Mouse (Mus musculus) forebrain, embryonic 11.5 days (tissue): Measurements from ENCODE around the gene Nol7. TPM values are rescaled to one million over a fixed set of nuclear protein-coding genes. Genes with fewer than 3 reads are reported as not detected.

Experiments used
- ATAC-seq: fragments of 200-750 bp; cut with Nextera tagmentation; replicated peaks from 2 replicates; pipeline ENCODE4 v1.8.0; 2017; ENCODE audit warnings: moderate TSS enrichment; ENCODE audit not compliant: low FRiP score
- DNase-seq: peaks from one replicate; pipeline ENCODE4 v3.0.0-alpha.2; 2017; ENCODE audit warnings: low spot score
- H3K27ac ChIP-seq: fragments of 300-500 bp; sonication (generic); 2 replicates; pipeline ENCODE4 v1.5.1; 2014; ENCODE audit warnings: low read depth, low read length
- H3K27me3 ChIP-seq: fragments of 300-500 bp; sonication (generic); 2 replicates; pipeline ENCODE4 v1.6.1; 2014; ENCODE audit warnings: mild to moderate bottlenecking, low read length, mixed read lengths; ENCODE audit not compliant: control insufficient read depth, insufficient read depth
- H3K36me3 ChIP-seq: fragments of 300-500 bp; sonication (generic); 2 replicates; pipeline ENCODE4 v1.6.1; 2014; ENCODE audit warnings: mild to moderate bottlenecking, low read length, moderate library complexity, mixed read lengths; ENCODE audit not compliant: control insufficient read depth, insufficient read depth
- H3K4me1 ChIP-seq: fragments of 300-500 bp; sonication (generic); replicated peaks from 2 replicates; pipeline ENCODE4 v1.6.1; 2014; ENCODE audit warnings: low read length, mixed read lengths; ENCODE audit not compliant: control insufficient read depth, insufficient read depth
- H3K4me2 ChIP-seq: fragments of 300-500 bp; sonication (generic); 2 replicates; pipeline ENCODE4 v1.6.1; 2014; ENCODE audit warnings: low read depth, mild to moderate bottlenecking, low read length, moderate library complexity, mixed read lengths; ENCODE audit not compliant: severe bottlenecking
- H3K4me3 ChIP-seq: fragments of 300-500 bp; sonication (generic); 2 replicates; pipeline ENCODE4 v1.5.1; 2014; ENCODE audit warnings: low read depth, low read length
- H3K9ac ChIP-seq: fragments of 300-500 bp; sonication (generic); 2 replicates; pipeline ENCODE4 v1.6.1; 2014; ENCODE audit warnings: low read length
- H3K9me3 ChIP-seq: fragments of 300-500 bp; sonication (generic); 2 replicates; pipeline ENCODE4 v1.6.1; 2016; ENCODE audit warnings: low read length, mixed read lengths; ENCODE audit not compliant: control insufficient read depth
- WGBS: fragments of 180-500 bp; shearing (Covaris S2); extraction: QIAGEN DNeasy Blood & Tissue Kit; methylation state at CpG from one replicate; pipeline ENCODE4 v1.1.7; 2014; 5-methylcytosine and 5-hydroxymethylcytosine counted together
- polyA plus RNA-seq: library from polyadenylated mRNA; unstranded; fragments of >200 nt; fragmentation: Nextera tagmentation; extraction: Ambion mirVana; gene quantifications from 2 replicates; pipeline ENCODE4 v1.2.1, GENCODE M21; 2014

Gene Nol7
- polyA plus RNA-seq, 1 experiment from 2014 or later, result 258 TPM

DNA sequence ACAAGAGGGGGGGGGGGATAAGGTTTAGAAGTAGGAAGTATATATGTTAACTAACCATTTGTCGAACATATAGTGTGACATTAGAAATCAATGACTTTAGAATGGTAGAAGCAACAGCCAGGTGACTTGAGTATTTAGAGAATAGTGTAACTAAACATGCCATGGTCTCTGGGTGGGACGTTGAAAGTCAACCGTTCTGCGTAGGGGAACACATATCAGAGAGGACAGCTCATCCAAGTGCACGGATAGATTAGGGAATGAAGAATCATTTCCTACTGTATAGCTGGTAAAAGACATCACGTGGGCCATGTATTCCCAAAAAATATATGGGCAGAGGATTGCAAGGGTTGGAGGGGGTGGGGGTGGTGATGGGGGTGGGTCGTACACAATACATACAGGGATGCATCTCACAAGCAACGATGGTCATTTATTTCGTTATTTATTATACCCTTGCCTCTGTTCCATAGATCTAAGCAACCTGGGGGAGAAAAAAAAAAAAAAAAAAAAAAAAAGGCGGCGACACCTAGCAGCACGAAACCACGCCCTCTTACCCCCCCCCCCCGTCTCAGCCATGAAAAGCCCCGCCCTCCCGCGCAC lies 392 bp upstream of the Nol7 start:
- H3K27me3 ChIP-seq, result no peaks in the 10 kb centered on the region
- no peaks in the 10 kb centered on the region for H3K36me3 ChIP-seq
- H3K4me2 ChIP-seq, result peak overlapping the region; percentile 70; the same call in 1 of the 2 replicates
- H3K4me3 ChIP-seq, result peak overlapping the region; percentile 81
- peak overlapping the region; percentile 93; the same call in 1 of the 2 replicates for H3K9ac ChIP-seq
- 46% methylated on average over 16 of the region's 17 CpGs for WGBS
- no peak overlapping the region for H3K27ac ChIP-seq
- no peaks in the 10 kb centered on the region for H3K9me3 ChIP-seq
- no peaks in the 10 kb centered on the region; the same call in 1 of the 2 replicates for H3K4me1 ChIP-seq
- DNase-seq (no peak), ATAC-seq (peak; percentile 53; the same call in 1 of the 2 replicates)

DNA sequence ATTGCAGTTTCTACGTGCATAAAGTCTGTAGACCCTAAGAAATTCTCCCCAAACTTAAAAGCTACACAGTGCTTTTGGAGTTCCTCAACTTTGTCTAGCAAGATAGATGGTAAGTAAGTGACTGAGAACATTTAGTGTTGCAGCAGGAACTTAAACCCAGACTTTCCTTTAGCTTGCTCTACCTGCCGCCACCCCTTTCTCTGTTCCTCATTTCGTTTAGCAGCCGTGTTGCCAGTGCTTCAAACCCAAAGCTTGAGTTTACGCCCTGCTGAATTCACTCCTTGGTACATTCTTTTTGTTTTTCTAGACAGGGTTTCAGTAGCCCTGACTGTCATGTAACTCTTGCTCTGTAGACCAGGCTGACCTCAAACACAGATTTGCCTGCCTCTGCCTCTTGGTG lies 1.4 kb downstream of the Nol7 start:
- H3K4me1 ChIP-seq, result no peaks in the 10 kb centered on the region; the same call in 1 of the 2 replicates
- H3K4me2 ChIP-seq, result peak overlapping the region; percentile 70; the same call in 1 of the 2 replicates
- ATAC-seq, result no peak
- no peak overlapping the region for H3K27ac ChIP-seq
- 90% methylated on average over 5 of the region's 5 CpGs for WGBS
- H3K36me3 ChIP-seq, result no peaks in the 10 kb centered on the region
- DNase-seq, result no peak
- H3K27me3 ChIP-seq, result no peaks in the 10 kb centered on the region
- H3K4me3 ChIP-seq, result no peak overlapping the region
- H3K9me3 ChIP-seq, result no peaks in the 10 kb centered on the region
- H3K9ac ChIP-seq, result peak overlapping the region; percentile 24; the same call in 1 of the 2 replicates

DNA sequence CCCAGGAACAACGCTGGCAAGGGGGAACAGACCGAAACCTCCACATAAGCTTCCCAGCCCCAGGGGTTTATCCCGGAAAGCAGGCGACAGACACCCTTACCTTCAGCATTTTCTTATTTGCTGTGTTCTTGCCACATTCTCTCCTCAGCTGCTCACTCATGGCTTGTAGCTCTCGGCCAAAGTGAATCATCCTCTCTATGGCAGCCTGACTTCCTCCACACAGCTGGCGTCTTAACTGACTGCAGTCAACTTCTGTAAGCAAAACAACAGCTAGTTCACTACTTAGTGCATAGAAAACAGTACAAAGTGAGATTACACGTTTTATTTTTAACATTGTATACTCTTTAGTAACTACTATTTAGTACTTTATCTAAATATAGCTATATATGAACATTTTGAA lies 14.1 kb downstream of the Nol7 start:
- Histone ChIP-seq H3K27ac (no peak overlapping the region), H3K4me1 (no peaks in the 10 kb centered on the region), H3K36me3 (no peaks in the 10 kb centered on the region; the same call in 1 of the 2 replicates), H3K4me3 (no peak overlapping the region), H3K4me2 (no peak overlapping the region), H3K9me3 (no peaks in the 10 kb centered on the region), H3K27me3 (no peaks in the 10 kb centered on the region), H3K9ac (no peak overlapping the region)
- ATAC-seq (no peak), DNase-seq (no peak)
- WGBS, result 91% methylated on average over 7 of the region's 7 CpGs

DNA sequence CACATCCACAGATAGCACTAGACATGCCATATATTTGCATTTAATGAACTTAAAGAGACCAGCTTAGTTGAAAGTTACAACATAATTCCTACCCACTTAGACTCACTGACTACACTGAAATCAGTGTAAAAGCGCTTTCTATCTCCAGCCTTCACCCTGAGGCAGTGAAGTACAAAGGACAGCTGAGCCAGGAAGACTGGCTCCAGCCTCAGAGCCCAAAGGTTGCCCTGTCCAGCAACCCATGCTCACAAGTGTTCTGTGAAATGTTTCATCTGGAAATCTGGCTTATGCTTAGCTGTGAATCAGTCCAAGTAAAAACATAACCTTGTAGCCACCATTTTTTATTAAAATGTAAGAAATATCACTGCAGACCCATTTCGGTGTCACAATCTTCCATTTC lies 15.4 kb downstream of the Nol7 start:
- no peak overlapping the region for H3K9ac ChIP-seq

DNA sequence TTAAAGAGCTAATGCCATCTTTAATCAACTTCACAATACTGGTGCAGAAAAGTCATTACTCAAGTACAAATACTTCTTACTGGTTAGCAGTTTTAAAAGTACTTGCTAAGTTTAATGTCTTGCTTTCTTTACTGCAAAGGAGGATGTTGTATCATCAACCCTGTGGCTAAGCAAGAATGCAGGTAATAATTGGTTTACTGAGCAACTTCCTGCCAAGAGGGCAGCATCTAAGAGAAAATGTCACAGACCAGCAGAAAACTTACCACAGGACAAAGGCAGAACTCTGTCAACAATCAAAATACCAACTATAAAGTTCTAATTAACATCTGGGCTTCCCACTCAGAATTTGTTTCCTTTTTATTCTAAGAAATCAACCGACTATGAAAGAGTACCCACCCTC lies 17.1 kb downstream of the Nol7 start:
- Histone ChIP-seq H3K4me2 (no peak overlapping the region), H3K9ac (no peak overlapping the region), H3K9me3 (no peaks in the 10 kb centered on the region), H3K4me1 (no peaks in the 10 kb centered on the region), H3K36me3 (no peaks in the 10 kb centered on the region; the same call in 1 of the 2 replicates), H3K4me3 (no peak overlapping the region), H3K27ac (no peak overlapping the region), H3K27me3 (no peaks in the 10 kb centered on the region)
- WGBS, result 86% methylated on average over 1 of the region's 1 CpGs
- ATAC-seq (no peak), DNase-seq (no peak)

More for the DNA sequence above, 15.4 kb downstream of the Nol7 start:
- Histone ChIP-seq H3K9me3 (no peaks in the 10 kb centered on the region), H3K4me3 (no peak overlapping the region), H3K27me3 (no peaks in the 10 kb centered on the region), H3K27ac (no peak overlapping the region), H3K36me3 (no peaks in the 10 kb centered on the region; the same call in 1 of the 2 replicates), H3K4me1 (no peaks in the 10 kb centered on the region), H3K4me2 (no peak overlapping the region)
- WGBS, result 95% methylated on average over 2 of the region's 2 CpGs
- ATAC-seq (no peak), DNase-seq (no peak)

DNA sequence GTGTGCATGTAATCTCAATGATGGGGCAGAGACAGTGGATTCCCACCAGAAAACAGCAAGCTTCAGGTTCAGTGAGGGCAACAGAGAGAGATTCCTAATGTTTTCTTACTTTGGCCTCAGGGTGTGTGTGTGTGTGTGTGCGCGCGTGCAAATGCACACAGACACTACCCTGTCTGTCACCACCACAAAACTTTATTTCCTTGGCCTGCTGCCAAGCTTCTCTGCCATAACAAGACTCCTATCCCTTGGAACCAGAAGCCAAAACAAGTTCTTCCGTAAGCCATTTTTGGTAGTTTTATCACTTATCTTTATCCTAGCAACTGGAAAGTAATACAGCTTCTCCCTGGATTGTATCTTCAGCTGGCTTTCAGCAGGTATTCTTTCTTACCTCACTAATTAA lies 30.2 kb downstream of the Nol7 start:
- H3K4me3 ChIP-seq, result no peak overlapping the region
- H3K27ac ChIP-seq, result no peak overlapping the region
- no peak overlapping the region for H3K9ac ChIP-seq
- H3K27me3 ChIP-seq, result no peaks in the 10 kb centered on the region
- H3K4me2 ChIP-seq, result no peak overlapping the region
- no peaks in the 10 kb centered on the region for H3K4me1 ChIP-seq
- 96% methylated on average over 4 of the region's 4 CpGs for WGBS
- DNase-seq (no peak), ATAC-seq (no peak)
- no peaks in the 10 kb centered on the region for H3K36me3 ChIP-seq
- no peaks in the 10 kb centered on the region for H3K9me3 ChIP-seq

DNA sequence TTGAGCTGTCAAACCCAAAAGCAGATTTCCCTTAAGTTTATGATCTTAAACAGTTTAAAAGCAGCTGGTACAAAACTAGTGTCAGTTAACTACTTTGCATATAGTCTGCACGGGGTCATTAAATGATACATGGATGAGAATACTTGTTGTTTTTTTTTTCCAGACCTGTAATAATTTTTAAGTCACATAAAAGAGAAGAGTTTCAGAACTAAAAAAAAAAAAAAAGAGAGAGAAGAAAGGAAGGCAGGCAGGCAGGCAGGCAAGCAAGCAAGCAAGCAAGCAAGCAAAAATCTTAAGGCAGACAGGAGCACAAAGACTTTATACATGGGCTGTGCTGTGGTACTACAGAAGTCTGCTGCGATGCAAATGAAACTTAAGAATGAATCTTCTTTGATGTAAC lies 35.2 kb downstream of the Nol7 start:
- H3K9ac ChIP-seq, result no peak overlapping the region
- no peaks in the 10 kb centered on the region for H3K9me3 ChIP-seq
- no peak overlapping the region for H3K4me3 ChIP-seq
- no peak for DNase-seq
- 87% methylated on average over 2 of the region's 2 CpGs for WGBS
- ATAC-seq, result no peak
- no peak overlapping the region for H3K27ac ChIP-seq
- H3K27me3 ChIP-seq, result no peaks in the 10 kb centered on the region
- H3K36me3 ChIP-seq, result no peaks in the 10 kb centered on the region
- H3K4me2 ChIP-seq, result no peak overlapping the region
- H3K4me1 ChIP-seq, result no peaks in the 10 kb centered on the region

DNA sequence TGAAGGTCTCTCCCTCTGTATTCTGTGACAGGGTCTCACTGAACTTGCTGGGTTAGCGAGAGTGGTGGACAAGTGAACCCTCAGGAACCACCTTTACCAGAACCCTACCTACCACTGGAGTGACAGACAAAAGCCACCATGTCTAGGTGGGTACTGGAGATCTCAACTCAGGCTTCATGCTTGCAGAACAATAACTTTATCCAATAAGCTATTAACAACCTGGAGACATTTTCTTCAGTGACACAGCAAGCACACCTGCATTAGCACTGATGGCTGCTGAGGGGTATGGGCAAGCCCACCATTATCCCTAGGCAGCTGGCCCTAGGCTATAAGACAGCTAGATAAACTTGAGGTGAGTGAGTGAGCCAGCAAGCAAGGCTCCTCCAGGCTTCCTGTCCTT lies 42.2 kb downstream of the Nol7 start:
- H3K4me1 ChIP-seq, result no peaks in the 10 kb centered on the region
- no peaks in the 10 kb centered on the region for H3K36me3 ChIP-seq
- H3K27ac ChIP-seq, result no peak overlapping the region
- H3K27me3 ChIP-seq, result no peaks in the 10 kb centered on the region
- no peak overlapping the region for H3K4me3 ChIP-seq
- H3K9ac ChIP-seq, result no peak overlapping the region
- ATAC-seq (no peak), DNase-seq (no peak)
- H3K4me2 ChIP-seq, result no peak overlapping the region
- H3K9me3 ChIP-seq, result no peaks in the 10 kb centered on the region
- 100% methylated on average over 1 of the region's 1 CpGs for WGBS

DNA sequence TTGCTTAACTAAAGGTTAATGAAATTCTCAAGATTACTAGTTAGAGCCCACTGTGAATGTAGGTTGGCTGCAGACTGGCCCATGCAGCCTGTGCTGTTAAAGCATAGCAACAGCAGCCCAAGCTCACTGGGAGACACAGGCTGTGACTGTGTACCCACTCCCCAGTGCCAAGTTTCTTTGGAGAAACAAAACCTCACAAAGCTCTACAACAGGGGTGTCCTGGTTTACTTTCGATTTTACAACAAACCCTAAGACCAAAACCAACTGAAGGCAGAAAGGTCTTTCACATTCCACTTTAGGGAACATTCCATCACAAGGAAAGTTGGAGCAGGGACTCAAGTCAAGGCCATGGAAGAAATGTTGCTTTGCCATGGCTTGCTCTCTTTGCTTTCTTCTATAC lies 44.4 kb downstream of the Nol7 start:
- no peak overlapping the region for H3K27ac ChIP-seq
- no peak overlapping the region for H3K4me2 ChIP-seq
- 96% methylated on average over 1 of the region's 1 CpGs for WGBS
- no peak overlapping the region for H3K4me3 ChIP-seq
- H3K36me3 ChIP-seq, result no peaks in the 10 kb centered on the region
- ATAC-seq (no peak), DNase-seq (no peak)
- no peaks in the 10 kb centered on the region for H3K9me3 ChIP-seq
- no peaks in the 10 kb centered on the region for H3K27me3 ChIP-seq
- 0 out of 2 replicates have a peak, but pooled peaks cover 1% of the 10 kb centered on the region for H3K4me1 ChIP-seq
- H3K9ac ChIP-seq, result no peak overlapping the region
